Mouse (Mus musculus): Measurements from ENCODE around the gene Fut8.

- TF ChIP-seq MYOD1 (IDR thresholded peaks at IDR 0.05; ENCODE audit: control insufficient read depth in 1 of 3, insufficient read length in 2 of 3, low read depth in 2 of 3) (no peak), MAX (IDR thresholded peaks at IDR 0.05; ENCODE audit: low read depth) (no peak), POLR2A (IDR thresholded peaks at IDR 0.05; ENCODE audit: insufficient read length, low read depth) (no peak), POLR2AphosphoS2 (IDR thresholded peaks at IDR 0.05; ENCODE audit: insufficient read length, low read depth) (no peak), TCF3 (IDR thresholded peaks at IDR 0.05; ENCODE audit: insufficient read length, low read depth) (no peak), MYOG (IDR thresholded peaks at IDR 0.05; ENCODE audit: control insufficient read depth in 1 of 3, insufficient read depth in 1 of 3, insufficient read length in 2 of 3, low read depth in 2 of 3) (no peak), TCF12 (IDR thresholded peaks at IDR 0.05; ENCODE audit: insufficient read depth, poor library complexity, severe bottlenecking) (no peak), USF1 (IDR thresholded peaks at IDR 0.05; ENCODE audit: low read depth) (no peak), CEBPB (IDR thresholded peaks at IDR 0.05; ENCODE audit: insufficient read depth, poor library complexity, severe bottlenecking) (no peak)
Observed at GRCm38 (mm10) chr12:77483180-77483855, 245.4 kb downstream of the Fut8 start.

All from myocyte (in vitro differentiated cells).